Mouse (Mus musculus) erythroblast, embryonic 14.5 days (primary cell): ENCODE results near the gene Pappa.

Experiments used
- GATA1 ChIP-seq: IDR thresholded peaks from 2 replicates; pipeline ENCODE4 v1.6.1; 2012; ENCODE audit warnings: low read length, inconsistent platforms, mixed read lengths
- TAL1 ChIP-seq: IDR thresholded peaks from 3 replicates; pipeline ENCODE4 v1.6.1; 2012; ENCODE audit warnings: low read length, inconsistent platforms, mixed read lengths

GRCm38 (mm10) chr4:65092191-65092590 lies 31.8 kb upstream of the Pappa start:
- TF ChIP-seq GATA1: no peak
- TF ChIP-seq TAL1: no peak
